Mouse (Mus musculus) left cerebral cortex, adult 8-10 months (tissue): ENCODE data around the gene Ikzf1. TPM values are rescaled to one million over a fixed set of nuclear protein-coding genes. Genes with fewer than 3 reads are reported as not detected.

ENCODE experiments used
- DNase-seq, 2 experiments: peaks; one replicate each; pipeline ENCODE4 v3.0.0; 2022; ENCODE audit warnings: low spot score in 2 of 2
- total RNA-seq, 4 experiments: library from RNA; stranded (reverse); gene quantifications; 2 replicates each; pipeline ENCODE4 v1.2.4; 2022

The Ikzf1 gene
- total RNA-seq, 4 experiments from 2014 or later, result 2.8 to 7.6 (median 6.1) TPM

- no peak for DNase-seq
Measured at GRCm38 (mm10) chr11:11765414-11765813, 80.6 kb downstream of the Ikzf1 start.

GRCm38 (mm10) chr11:11766105-11766504 is 81.3 kb downstream of the Ikzf1 start:
- no peak for DNase-seq

GRCm38 (mm10) chr11:11766736-11767135 is 81.9 kb downstream of the Ikzf1 start:
- DNase-seq, result no peak

GRCm38 (mm10) chr11:11768057-11768456 is 83.3 kb downstream of the Ikzf1 start:
- DNase-seq, result no peak

- DNase-seq, result no peak
Measured at GRCm38 (mm10) chr11:11769281-11769680, 84.5 kb downstream of the Ikzf1 start.

- no peak for DNase-seq
Measured at GRCm38 (mm10) chr11:11770691-11771090, 85.9 kb downstream of the Ikzf1 start.

GRCm38 (mm10) chr11:11772196-11772595 is 87.4 kb downstream of the Ikzf1 start:
- DNase-seq, result no peak

GRCm38 (mm10) chr11:11774384-11774783 is 89.6 kb downstream of the Ikzf1 start:
- no peak for DNase-seq

GRCm38 (mm10) chr11:11774893-11775292 is 90.1 kb downstream of the Ikzf1 start:
- DNase-seq, result no peak

- no peak for DNase-seq
Measured at GRCm38 (mm10) chr11:11776071-11776821, 91.4 kb downstream of the Ikzf1 start.

- no peak for DNase-seq
Measured at GRCm38 (mm10) chr11:11776822-11777174, 92.0 kb downstream of the Ikzf1 start.

- no peak for DNase-seq
Measured at GRCm38 (mm10) chr11:11777246-11777645, 92.4 kb downstream of the Ikzf1 start.

- no peak for DNase-seq
Measured at GRCm38 (mm10) chr11:11777796-11778195, 93.0 kb downstream of the Ikzf1 start.

- no peak for DNase-seq
Measured at GRCm38 (mm10) chr11:11778345-11778744, 93.5 kb downstream of the Ikzf1 start.

- DNase-seq, result no peak
Measured at GRCm38 (mm10) chr11:11781728-11782127, 96.9 kb downstream of the Ikzf1 start.

- DNase-seq, result no peak
Measured at GRCm38 (mm10) chr11:11785457-11785856, 100.7 kb downstream of the Ikzf1 start.

- peak; percentile 23 to 46 for DNase-seq
Measured at GRCm38 (mm10) chr11:11788521-11788974, 103.7 kb downstream of the Ikzf1 start.

GRCm38 (mm10) chr11:11794626-11795025 is 109.8 kb downstream of the Ikzf1 start:
- DNase-seq, result no peak

- DNase-seq, result no peak
Measured at GRCm38 (mm10) chr11:11798690-11799089, 113.9 kb downstream of the Ikzf1 start.

GRCm38 (mm10) chr11:11800304-11800703 is 115.5 kb downstream of the Ikzf1 start:
- DNase-seq, result no peak

GRCm38 (mm10) chr11:11801067-11801466 is 116.3 kb downstream of the Ikzf1 start:
- no peak for DNase-seq

GRCm38 (mm10) chr11:11804421-11804820 is 119.6 kb downstream of the Ikzf1 start:
- DNase-seq, result no peak

GRCm38 (mm10) chr11:11805951-11806350 is 121.1 kb downstream of the Ikzf1 start:
- no peak for DNase-seq
